Mouse (Mus musculus) stomach, embryonic 16.5 days (tissue): ENCODE measurements around the gene Hmgb1. TPM values are rescaled to one million over a fixed set of nuclear protein-coding genes. Genes with fewer than 3 reads are reported as not detected.

ENCODE experiments used
- ATAC-seq: fragments of 200-750 bp; cut with Nextera tagmentation; 2 replicates; pipeline ENCODE4 v1.8.0; 2017; ENCODE audit warnings: moderate number of reproducible peaks, moderate TSS enrichment; ENCODE audit not compliant: insufficient read depth, low FRiP score
- H3K27ac ChIP-seq: fragments of 300-500 bp; sonication (generic); 2 replicates; pipeline ENCODE4 v1.5.1; 2014; ENCODE audit warnings: low read length
- H3K27me3 ChIP-seq: fragments of 300-500 bp; sonication (generic); 2 replicates; pipeline ENCODE4 v1.6.1; 2014; ENCODE audit warnings: low read length, control low read depth, mixed read lengths; ENCODE audit not compliant: control insufficient read depth, insufficient read depth
- H3K36me3 ChIP-seq: fragments of 300-500 bp; sonication (generic); 2 replicates; pipeline ENCODE4 v1.6.1; 2014; ENCODE audit warnings: low read length; ENCODE audit not compliant: control insufficient read depth, insufficient read depth
- H3K4me1 ChIP-seq: fragments of 300-500 bp; sonication (generic); 2 replicates; pipeline ENCODE4 v1.6.1; 2014; ENCODE audit warnings: low read length, control low read depth, mixed read lengths; ENCODE audit not compliant: control insufficient read depth, insufficient read depth
- H3K4me2 ChIP-seq: fragments of 300-500 bp; sonication (generic); 2 replicates; pipeline ENCODE4 v1.6.1; 2014; ENCODE audit warnings: low read depth, low read length, mixed read lengths
- H3K4me3 ChIP-seq: fragments of 300-500 bp; sonication (generic); replicated peaks from 2 replicates; pipeline ENCODE4 v1.5.1; 2014; ENCODE audit warnings: mild to moderate bottlenecking, low read length
- H3K9ac ChIP-seq: fragments of 300-500 bp; sonication (generic); 2 replicates; pipeline ENCODE4 v1.6.1; 2014; ENCODE audit warnings: low read length
- H3K9me3 ChIP-seq: fragments of 300-500 bp; sonication (generic); replicated peaks from 2 replicates; pipeline ENCODE4 v1.6.1; 2016; ENCODE audit warnings: low read length, control low read depth; ENCODE audit not compliant: control insufficient read depth
- WGBS: fragments of 180-500 bp; shearing (Covaris S2); extraction: QIAGEN DNeasy Blood & Tissue Kit; methylation state at CpG from one replicate; pipeline ENCODE4 v1.1.7; 2014; 5-methylcytosine and 5-hydroxymethylcytosine counted together
- polyA plus RNA-seq: library from polyadenylated mRNA; unstranded; fragments of >200 nt; fragmentation: Nextera tagmentation; extraction: Ambion mirVana; gene quantifications from 2 replicates; pipeline ENCODE4 v1.2.1, GENCODE M21; 2015

The Hmgb1 gene
- polyA plus RNA-seq, 1 experiment from 2014 or later, result 1,078 TPM

DNA sequence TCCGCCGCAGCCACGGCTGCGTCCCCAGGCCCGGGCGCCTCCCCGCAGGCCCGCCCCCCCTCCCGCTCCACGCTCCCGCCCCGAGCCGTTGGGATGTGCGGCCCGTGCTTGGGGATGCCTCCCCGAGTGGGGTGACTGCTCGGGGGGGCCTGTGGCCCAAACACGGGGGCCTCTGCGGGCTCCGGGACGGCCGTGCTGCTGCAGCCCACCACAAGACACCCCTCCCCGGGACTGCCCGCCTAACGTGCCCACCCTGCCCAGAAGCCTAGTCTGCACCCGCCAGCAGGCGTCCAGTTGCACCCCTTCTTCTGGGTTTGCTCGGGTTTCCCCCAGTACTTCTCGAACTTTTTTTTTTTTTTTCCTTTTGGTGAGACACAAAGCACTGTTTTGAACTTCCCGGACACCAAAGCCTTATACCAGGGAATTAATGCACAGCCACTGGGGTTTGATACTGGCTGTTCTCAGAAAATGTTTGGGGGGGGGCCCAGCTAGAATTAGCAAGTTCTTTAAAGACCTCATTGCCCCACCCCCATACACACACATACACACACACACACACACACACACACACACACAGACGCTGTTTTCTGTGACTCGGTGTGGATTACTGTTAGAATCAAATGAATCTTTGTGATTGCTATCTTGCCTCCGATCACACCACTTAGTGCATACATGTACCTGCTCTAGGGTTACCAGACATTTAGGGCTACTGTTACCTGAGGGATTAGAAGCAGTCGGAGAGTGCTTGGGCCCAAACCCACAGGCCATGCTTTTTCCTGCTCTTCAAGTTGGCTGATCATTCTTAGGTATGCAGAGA is 130.7 kb downstream of the Hmgb1 start:
- 3% methylated on average over 31 of the region's 34 CpGs for WGBS

DNA sequence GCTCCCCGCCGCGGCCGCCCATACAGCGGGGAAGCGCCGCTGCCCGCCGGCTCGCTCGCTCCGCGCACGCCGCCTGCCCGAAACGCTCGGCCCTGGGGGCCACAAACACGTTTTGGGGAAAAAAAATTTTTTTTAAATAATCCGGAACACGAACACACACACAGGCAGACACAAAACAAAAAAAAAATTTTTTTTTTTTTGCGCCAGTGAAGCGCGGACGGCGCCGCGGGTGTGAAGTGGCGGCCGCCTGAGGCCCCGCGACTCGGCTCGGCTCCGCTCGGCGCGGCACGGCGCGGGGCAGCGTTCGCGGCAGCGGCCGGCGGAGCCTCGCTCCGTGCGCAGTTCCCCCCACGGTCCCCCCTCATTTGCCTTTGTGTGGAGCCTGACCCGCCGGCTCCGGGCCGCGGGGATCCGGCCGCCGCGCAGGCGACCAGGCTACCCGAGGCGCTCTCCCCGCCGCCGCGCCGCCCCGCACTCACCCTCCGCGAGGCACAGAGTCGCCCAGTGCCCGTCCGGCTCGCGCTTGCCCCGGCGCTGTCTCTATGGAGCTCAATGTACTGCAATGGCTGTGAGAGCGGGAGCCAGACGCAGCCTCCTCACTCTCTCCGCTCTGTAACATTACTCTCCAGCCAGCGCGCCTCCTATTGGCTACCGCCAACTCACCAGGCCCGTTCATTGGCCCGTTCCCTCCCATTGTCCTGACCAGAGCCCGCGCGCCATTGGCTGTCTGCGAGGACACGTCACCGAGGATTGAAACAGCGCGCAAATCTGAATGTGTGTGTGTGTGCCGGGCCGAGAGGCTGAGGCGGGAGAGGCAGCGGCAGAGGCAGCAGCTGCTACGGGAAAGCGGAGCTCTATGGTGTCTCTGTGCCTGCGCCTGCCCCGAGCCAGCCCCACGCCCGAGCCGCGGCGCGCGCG is 131.6 kb downstream of the Hmgb1 start:
- ATAC-seq, result peak; percentile 97
- H3K9ac ChIP-seq, result peak overlapping the region; percentile 99
- no peaks in the 10 kb centered on the region for H3K27me3 ChIP-seq
- under 1% methylated on average over 97 of the region's 110 CpGs for WGBS
- H3K4me1 ChIP-seq, result peaks cover 14% of the 10 kb centered on the region
- H3K9me3 ChIP-seq, result no peaks in the 10 kb centered on the region
- H3K36me3 ChIP-seq, result 0 out of 2 replicates have a peak, but pooled peaks cover 2% of the 10 kb centered on the region
- peak overlapping the region; percentile 99 for H3K27ac ChIP-seq
- H3K4me2 ChIP-seq, result peak overlapping the region; percentile 94
- H3K4me3 ChIP-seq, result peak overlapping the region; percentile 85

More for the DNA sequence above, 130.7 kb downstream of the Hmgb1 start:
- Histone ChIP-seq H3K4me1 (peaks cover 14% of the 10 kb centered on the region), H3K36me3 (0 out of 2 replicates have a peak, but pooled peaks cover 2% of the 10 kb centered on the region), H3K9ac (peak overlapping the region; percentile 85), H3K27me3 (no peaks in the 10 kb centered on the region), H3K4me3 (peak overlapping the region; percentile 85), H3K9me3 (no peaks in the 10 kb centered on the region), H3K27ac (peak overlapping the region; percentile 86), H3K4me2 (peak overlapping the region; percentile 94)
- ATAC-seq, result peak; percentile 16

DNA sequence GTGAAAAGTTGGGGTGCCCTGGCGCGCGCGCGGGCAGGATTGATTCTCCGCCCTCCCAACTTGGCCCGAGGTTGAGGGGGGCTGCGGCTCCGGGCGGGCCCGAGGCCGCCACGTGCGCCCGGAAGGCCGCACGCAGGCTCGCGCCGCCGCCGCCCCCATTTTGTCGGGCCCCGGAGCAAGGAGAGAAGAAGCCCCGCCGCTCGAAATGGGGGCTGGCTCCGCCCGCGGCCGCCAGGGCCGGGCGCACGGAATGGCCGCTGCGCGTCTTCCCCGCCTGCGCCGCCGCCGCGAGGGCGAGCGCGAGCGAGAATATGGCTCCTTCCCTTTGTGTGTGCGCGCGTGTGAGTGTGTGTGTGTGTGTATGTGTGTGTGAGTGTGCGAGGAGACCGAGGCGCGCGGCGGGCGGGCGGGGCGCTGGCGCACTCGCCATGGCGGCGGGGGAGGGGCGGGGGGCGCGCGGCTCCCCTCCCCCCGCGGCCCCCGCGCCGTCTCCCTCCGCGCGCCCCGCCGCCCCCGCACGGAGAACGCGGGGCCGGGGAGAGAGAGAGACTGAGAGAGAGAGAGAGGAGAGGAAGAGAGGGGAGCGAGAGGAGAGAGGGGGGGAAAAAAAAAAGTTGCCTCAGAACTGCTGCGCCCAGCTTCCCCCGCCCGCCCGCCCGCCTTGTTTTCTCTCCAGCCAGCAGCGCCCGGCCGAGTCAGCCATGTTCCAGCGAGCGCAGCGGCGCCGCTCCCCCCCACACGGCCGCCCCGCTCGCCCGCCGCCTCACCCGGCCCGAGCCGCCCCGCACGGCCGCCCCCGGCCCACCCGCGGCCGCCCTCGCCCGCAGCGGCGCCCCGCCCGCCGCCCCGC is 132.5 kb downstream of the Hmgb1 start:
- ATAC-seq, result peak; percentile 62
- peak overlapping the region; percentile 99 for H3K9ac ChIP-seq
- no peaks in the 10 kb centered on the region for H3K9me3 ChIP-seq
- 0 out of 2 replicates have a peak, but pooled peaks cover 4% of the 10 kb centered on the region for H3K36me3 ChIP-seq
- H3K27me3 ChIP-seq, result no peaks in the 10 kb centered on the region
- H3K27ac ChIP-seq, result peak overlapping the region; percentile 99
- WGBS, result under 1% methylated on average over 83 of the region's 120 CpGs
- peaks cover 14% of the 10 kb centered on the region for H3K4me1 ChIP-seq
- peak overlapping the region; percentile 92 for H3K4me2 ChIP-seq
- peak overlapping the region; percentile 85 for H3K4me3 ChIP-seq

DNA sequence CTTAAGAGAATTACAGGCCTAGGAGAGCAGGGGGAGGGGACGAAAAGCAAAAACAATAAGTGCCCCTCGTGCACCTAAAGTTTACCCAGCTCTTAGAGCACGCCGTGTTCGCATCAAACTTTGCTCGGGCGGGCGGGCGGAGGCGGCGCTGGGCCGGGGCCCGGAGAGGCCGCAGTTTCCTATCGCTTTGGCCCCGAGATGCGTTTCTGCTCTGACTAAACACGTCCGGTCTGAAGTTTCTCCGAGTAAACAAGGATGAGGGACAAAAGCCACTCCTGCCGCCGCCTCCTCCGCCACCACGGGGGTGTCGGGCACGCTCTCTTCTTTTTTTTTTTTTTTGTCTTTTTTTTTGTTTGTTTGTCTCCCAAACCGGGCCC is 133.1 kb downstream of the Hmgb1 start:
- H3K4me1 ChIP-seq, result peaks cover 14% of the 10 kb centered on the region
- peak overlapping the region; percentile 99 for H3K27ac ChIP-seq
- H3K36me3 ChIP-seq, result peaks cover 10% of the 10 kb centered on the region
- H3K4me3 ChIP-seq, result peak overlapping the region; percentile 85
- H3K27me3 ChIP-seq, result no peaks in the 10 kb centered on the region
- peak overlapping the region; percentile 99 for H3K9ac ChIP-seq
- no peak for ATAC-seq
- H3K9me3 ChIP-seq, result no peaks in the 10 kb centered on the region
- H3K4me2 ChIP-seq, result peak overlapping the region; percentile 92
- WGBS, result under 1% methylated on average over 27 of the region's 27 CpGs

DNA sequence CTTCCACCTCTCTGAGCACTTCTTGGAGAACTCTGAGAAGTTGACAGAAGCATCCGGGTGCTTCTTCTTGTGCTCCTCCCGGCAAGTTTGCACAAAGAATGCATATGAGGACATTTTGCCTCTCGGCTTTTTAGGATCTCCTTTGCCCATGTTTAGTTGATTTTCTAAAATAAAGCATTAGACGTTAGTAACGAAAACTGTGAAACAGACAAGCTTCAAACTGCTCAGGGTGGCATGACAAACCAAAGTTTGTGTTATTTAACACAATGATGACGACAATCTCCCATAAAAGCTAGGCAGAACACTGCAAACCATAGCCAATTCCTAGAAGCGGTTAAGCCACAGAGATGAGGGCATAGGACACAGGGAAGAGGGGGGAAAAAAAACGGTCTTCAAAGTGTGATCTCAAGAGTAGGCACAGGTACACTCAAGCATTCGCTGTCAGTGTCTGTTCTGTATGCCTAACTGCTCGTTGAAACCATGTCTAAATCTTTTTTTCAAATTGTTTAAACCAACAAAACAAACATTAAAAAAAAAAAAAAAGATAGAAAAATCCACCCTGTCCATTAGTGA is 133.6 kb downstream of the Hmgb1 start:
- Histone ChIP-seq H3K9me3 (no peaks in the 10 kb centered on the region), H3K27ac (peak overlapping the region; percentile 99), H3K9ac (peak overlapping the region; percentile 99), H3K36me3 (peaks cover 14% of the 10 kb centered on the region), H3K4me2 (peak overlapping the region; percentile 92), H3K4me3 (peak overlapping the region; percentile 85), H3K27me3 (no peaks in the 10 kb centered on the region), H3K4me1 (peaks cover 14% of the 10 kb centered on the region)
- no peak for ATAC-seq
- 7% methylated on average over 10 of the region's 10 CpGs for WGBS

DNA sequence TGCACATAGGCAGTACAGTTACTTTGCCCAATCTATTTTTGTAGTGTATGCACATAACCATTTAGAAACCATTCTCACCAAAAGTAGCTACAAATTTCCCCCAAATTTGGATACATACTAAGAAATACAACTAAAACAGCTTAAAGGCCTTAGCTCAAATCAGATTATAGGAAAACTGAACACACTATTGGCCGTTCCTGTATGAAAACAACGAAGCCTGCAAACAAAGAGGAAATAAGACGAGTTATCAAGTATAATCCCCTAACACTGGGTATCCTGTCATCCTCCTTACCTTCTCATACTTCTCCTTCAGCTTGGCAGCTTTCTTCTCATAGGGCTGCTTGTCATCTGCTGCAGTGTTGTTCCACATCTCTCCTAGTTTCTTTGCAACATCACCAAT is 134.9 kb downstream of the Hmgb1 start:
- no peaks in the 10 kb centered on the region for H3K9me3 ChIP-seq
- no peaks in the 10 kb centered on the region for H3K27me3 ChIP-seq
- H3K4me1 ChIP-seq, result peaks cover 14% of the 10 kb centered on the region
- no peak overlapping the region for H3K27ac ChIP-seq
- no peak overlapping the region for H3K4me3 ChIP-seq
- 64% methylated on average over 3 of the region's 3 CpGs for WGBS
- H3K9ac ChIP-seq, result no peak overlapping the region
- H3K4me2 ChIP-seq, result no peak overlapping the region
- H3K36me3 ChIP-seq, result peaks cover 16% of the 10 kb centered on the region
- ATAC-seq, result no peak

DNA sequence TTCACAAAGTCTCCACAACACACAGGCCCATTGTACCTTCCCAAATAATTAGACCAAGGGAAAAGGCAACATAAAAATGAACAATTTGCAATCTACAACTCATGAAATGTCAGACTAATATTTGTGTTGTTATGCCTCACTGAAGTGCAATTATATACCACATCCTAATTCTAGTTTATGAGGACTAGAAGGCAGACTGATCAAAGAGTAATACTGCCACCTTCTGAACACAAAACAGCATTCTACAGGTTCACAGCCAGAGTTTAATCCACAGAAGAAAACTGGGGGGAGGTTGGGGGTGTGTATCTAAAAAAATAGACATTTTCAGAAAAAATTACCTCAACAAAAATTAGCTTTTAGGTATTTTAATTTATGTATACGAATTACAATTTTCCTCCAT is 135.3 kb downstream of the Hmgb1 start:
- Histone ChIP-seq H3K27me3 (no peaks in the 10 kb centered on the region), H3K9me3 (no peaks in the 10 kb centered on the region), H3K27ac (no peak overlapping the region), H3K4me2 (no peak overlapping the region), H3K4me3 (no peak overlapping the region), H3K36me3 (peaks cover 16% of the 10 kb centered on the region), H3K4me1 (peaks cover 14% of the 10 kb centered on the region), H3K9ac (no peak overlapping the region)
- no peak for ATAC-seq
- WGBS, result 96% methylated on average over 1 of the region's 1 CpGs

DNA sequence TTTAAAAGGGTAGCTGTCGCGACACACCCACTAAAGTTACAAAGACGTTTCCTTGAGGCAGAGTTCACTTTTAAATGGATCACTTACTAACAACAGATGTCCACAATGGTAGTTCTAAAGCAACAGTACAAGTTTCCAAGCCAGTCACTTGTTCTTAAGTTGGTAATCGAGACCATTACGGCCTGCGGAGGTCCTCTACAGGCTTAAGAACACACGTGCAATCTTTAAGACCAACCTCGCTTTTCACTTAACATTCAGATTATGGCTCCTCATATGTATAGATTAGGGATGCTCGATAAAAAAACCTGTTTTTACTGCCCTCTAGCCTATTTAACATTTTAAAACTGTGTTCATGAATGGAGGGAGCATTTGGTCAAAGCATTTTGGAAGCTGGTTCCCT is 137.6 kb downstream of the Hmgb1 start:
- 76% methylated on average over 9 of the region's 9 CpGs for WGBS
- Histone ChIP-seq H3K4me1 (peaks cover 8% of the 10 kb centered on the region; the same call in 1 of the 2 replicates), H3K4me2 (no peak overlapping the region), H3K36me3 (peaks cover 16% of the 10 kb centered on the region), H3K9me3 (no peaks in the 10 kb centered on the region), H3K4me3 (no peak overlapping the region), H3K9ac (no peak overlapping the region), H3K27me3 (no peaks in the 10 kb centered on the region), H3K27ac (no peak overlapping the region)
- ATAC-seq, result no peak
